Mouse (Mus musculus) liver, embryonic 14.5 days (tissue): Measurements from ENCODE around the gene Actn3. TPM values are rescaled to one million over a fixed set of nuclear protein-coding genes. Genes with fewer than 3 reads are reported as not detected.
"Not testable (repeated sequence)": the region's sequence is repeated elsewhere in the genome, so short reads cannot be mapped to it uniquely, and the experiment has no call there.

Experiments
- ATAC-seq: fragments of 200-750 bp; cut with Nextera tagmentation; 2 replicates; pipeline ENCODE4 v1.8.0; 2017; ENCODE audit warnings: moderate number of reproducible peaks, mild to moderate bottlenecking, moderate library complexity; ENCODE audit not compliant: insufficient read depth
- DNase-seq, 3 experiments: peaks; one replicate each; pipeline ENCODE4 v3.0.0-alpha.2; 2012 to 2013; ENCODE audit warnings: low read depth in 3 of 3, low spot score in 3 of 3
- H3K27ac ChIP-seq: fragments of 300-500 bp; sonication (generic); 2 replicates; pipeline ENCODE4 v1.5.1; 2014; ENCODE audit warnings: moderate library complexity, mild to moderate bottlenecking, control low read depth, inconsistent platforms
- H3K27me3 ChIP-seq: fragments of 300-500 bp; sonication (generic); 2 replicates; pipeline ENCODE4 v1.6.1; 2014; ENCODE audit warnings: mild to moderate bottlenecking, low read length, moderate library complexity; ENCODE audit not compliant: control insufficient read depth, insufficient read depth
- H3K36me3 ChIP-seq: fragments of 300-500 bp; sonication (generic); replicated peaks from 2 replicates; pipeline ENCODE4 v1.6.1; 2014; ENCODE audit warnings: low read depth; ENCODE audit not compliant: control insufficient read depth, insufficient read depth
- H3K4me1 ChIP-seq, 2 experiments: fragments of 200-500 bp in 1 of 2; fragments of 300-500 bp in 1 of 2; sonication (generic) in 1 of 2; replicated peaks; 2 replicates each; pipeline ENCODE4 v1.6.1; 2012 to 2014; ENCODE audit warnings: antibody characterized with exemption in 1 of 2, inconsistent platforms in 1 of 2, low read length in 1 of 2; ENCODE audit not compliant: control insufficient read depth in 2 of 2, insufficient read depth in 2 of 2
- H3K4me2 ChIP-seq: fragments of 300-500 bp; sonication (generic); 2 replicates; pipeline ENCODE4 v1.6.1; 2014; ENCODE audit warnings: low read depth, mild to moderate bottlenecking, control low read depth, moderate library complexity
- H3K4me3 ChIP-seq, 2 experiments: fragments of 200-500 bp in 1 of 2; fragments of 300-500 bp in 1 of 2; sonication (generic) in 1 of 2; 2 replicates each; pipeline ENCODE4 v1.5.1; 2012 to 2014; ENCODE audit warnings: low read depth in 2 of 2, low read length in 2 of 2, mild to moderate bottlenecking in 2 of 2, control low read depth in 1 of 2, inconsistent platforms in 1 of 2, moderate library complexity in 1 of 2; ENCODE audit not compliant: insufficient read depth in 1 of 2
- H3K9ac ChIP-seq: fragments of 300-500 bp; sonication (generic); replicated peaks from 2 replicates; pipeline ENCODE4 v1.6.1; 2014; ENCODE audit warnings: mild to moderate bottlenecking, control low read depth, moderate library complexity
- H3K9me3 ChIP-seq: fragments of 300-500 bp; sonication (generic); 2 replicates; pipeline ENCODE4 v1.6.1; 2016; ENCODE audit warnings: low read length, mixed read lengths; ENCODE audit not compliant: control insufficient read depth
- CTCF ChIP-seq: IDR thresholded peaks from 2 replicates; pipeline ENCODE4 v1.5.1; 2016; ENCODE audit warnings: antibody characterized with exemption, low read depth, control low read depth
- EP300 ChIP-seq: IDR thresholded peaks from 2 replicates; pipeline ENCODE4 v1.6.1; 2016; ENCODE audit warnings: antibody characterized with exemption, low read depth
- WGBS: fragments of 180-500 bp; shearing (Covaris S2); extraction: QIAGEN DNeasy Blood & Tissue Kit; methylation state at CpG from one replicate; pipeline ENCODE4 v1.1.7; 2014; ENCODE audit not compliant: insufficient replicate concordance; 5-methylcytosine and 5-hydroxymethylcytosine counted together
- polyA plus RNA-seq, 2 experiments: library from polyadenylated mRNA; depleted of rRNA in 1 of 2; stranded (reverse) in 1 of 2; unstranded in 1 of 2; fragments of >200 nt; fragmentation: Nextera tagmentation in 1 of 2; extraction: Ambion mirVana in 1 of 2; gene quantifications; 2 replicates each; pipeline versions ENCODE4 v1.2.1 to v1.2.3; 2012 to 2014

Actn3 gene
- polyA plus RNA-seq, 2 experiments: 0.28 to 0.33 TPM

GRCm38 (mm10) chr19:4813015-4813414, 64.7 kb downstream of the Actn3 start:
- Histone ChIP-seq H3K36me3 (peaks cover under 1% of the 10 kb centered on the region; the same call in 1 of the 2 replicates), H3K27ac (no peak overlapping the region), H3K27me3 (no peaks in the 10 kb centered on the region), H3K9ac (no peak overlapping the region), H3K4me3 (no peak overlapping the region), H3K9me3 (no peaks in the 10 kb centered on the region), H3K4me1 (peaks cover 14 to 18% of the 10 kb centered on the region in 2 experiments), H3K4me2 (no peak overlapping the region)
- no peak for DNase-seq
- WGBS: 74% methylated on average over 6 of the region's 6 CpGs
- no peak for ATAC-seq
- TF ChIP-seq EP300 (no peak), CTCF (peak; percentile 65)

GRCm38 (mm10) chr19:4812334-4812949, 65.3 kb downstream of the Actn3 start:
- H3K4me3 ChIP-seq: peak overlapping the region; percentile 74 to 83
- H3K36me3 ChIP-seq, DNase-seq, ATAC-seq, H3K27me3 ChIP-seq, H3K9me3 ChIP-seq: not testable (repeated sequence)
- peaks cover 14 to 20% of the 10 kb centered on the region in 2 experiments for H3K4me1 ChIP-seq
- WGBS: 62% methylated on average over 8 of the region's 8 CpGs
- H3K9ac ChIP-seq: peak overlapping the region; percentile 84
- peak overlapping the region; percentile 81 for H3K4me2 ChIP-seq
- TF ChIP-seq CTCF: peak; percentile 44
- peak overlapping the region; percentile 87 for H3K27ac ChIP-seq

- H3K27ac ChIP-seq: peak overlapping the region; percentile 87
- ATAC-seq (peak; percentile 27; the same call in 1 of the 2 replicates), DNase-seq (no peak)
- whole genome bisulfite sequencing: 3% methylated on average over 12 of the region's 12 CpGs
- H3K4me3 ChIP-seq: peak overlapping the region; percentile 74 to 83
- peaks cover 6% of the 10 kb centered on the region; the same call in 1 of the 2 replicates for H3K36me3 ChIP-seq
- no peaks in the 10 kb centered on the region for H3K27me3 ChIP-seq
- peak overlapping the region; percentile 81 for H3K4me2 ChIP-seq
- H3K4me1 ChIP-seq: peaks cover 14 to 20% of the 10 kb centered on the region in 2 experiments
- no peaks in the 10 kb centered on the region for H3K9me3 ChIP-seq
- H3K9ac ChIP-seq: peak overlapping the region; percentile 84
- no peak for TF ChIP-seq CTCF
- no peak for TF ChIP-seq EP300
Measured at GRCm38 (mm10) chr19:4811909-4812242, 65.8 kb downstream of the Actn3 start.

Other genes starting within 250 kb of the Actn3 start
- 0.01 and 0.20 TPM in 2 replicates for gene Gm960, start 179.2 kb downstream of the Actn3 start, polyA plus RNA-seq (2012; rRNA removed)
- gene Gm960, start 179.2 kb downstream of the Actn3 start, polyA plus RNA-seq (2014; fragmentation: Nextera tagmentation; extraction: Ambion mirVana): 0.75 TPM in 1 of 2 replicates, not detected in the other
- gene Sptbn2, start 166.7 kb downstream of the Actn3 start, polyA plus RNA-seq (2012; rRNA removed): 0.04 and 0.08 TPM in 2 replicates
- gene Sptbn2, start 166.7 kb downstream of the Actn3 start, polyA plus RNA-seq (2014; fragmentation: Nextera tagmentation; extraction: Ambion mirVana): 0.03 and 0.15 TPM in 2 replicates
- 3.3 and 3.4 TPM in 2 replicates for gene Rbm4b, start 121.4 kb downstream of the Actn3 start, polyA plus RNA-seq (2012; rRNA removed)
- 8.4 and 9.5 TPM in 2 replicates for gene Rbm4b, start 121.4 kb downstream of the Actn3 start, polyA plus RNA-seq (2014; fragmentation: Nextera tagmentation; extraction: Ambion mirVana)
- 23.8 and 27.9 TPM in 2 replicates for gene Rbm4, start 84.0 kb downstream of the Actn3 start, polyA plus RNA-seq (2012; rRNA removed)
- gene Rbm4, start 84.0 kb downstream of the Actn3 start, polyA plus RNA-seq (2014; fragmentation: Nextera tagmentation; extraction: Ambion mirVana): 22.1 and 24.3 TPM in 2 replicates
- 10.7 and 15.1 TPM in 2 replicates for gene Gm21992, start 66.3 kb downstream of the Actn3 start, polyA plus RNA-seq (2012; rRNA removed)
- 8.6 and 9.5 TPM in 2 replicates for gene Gm21992, start 66.3 kb downstream of the Actn3 start, polyA plus RNA-seq (2014; fragmentation: Nextera tagmentation; extraction: Ambion mirVana)
- 23.9 and 27.1 TPM in 2 replicates for gene Rbm14, start 66.3 kb downstream of the Actn3 start, polyA plus RNA-seq (2012; rRNA removed)
- 30.3 and 35.7 TPM in 2 replicates for gene Rbm14, start 66.3 kb downstream of the Actn3 start, polyA plus RNA-seq (2014; fragmentation: Nextera tagmentation; extraction: Ambion mirVana)
- 24.0 and 38.1 TPM in 2 replicates for gene Ccs, start 38.6 kb downstream of the Actn3 start, polyA plus RNA-seq (2012; rRNA removed)
- 35.4 and 41.2 TPM in 2 replicates for gene Ccs, start 38.6 kb downstream of the Actn3 start, polyA plus RNA-seq (2014; fragmentation: Nextera tagmentation; extraction: Ambion mirVana)
- 0.01 and 0.02 TPM in 2 replicates for gene Ccdc87, start 38.5 kb downstream of the Actn3 start, polyA plus RNA-seq (2012; rRNA removed)
- gene Ccdc87, start 38.5 kb downstream of the Actn3 start, polyA plus RNA-seq (2014; fragmentation: Nextera tagmentation; extraction: Ambion mirVana): not detected in 2 replicates
- gene Ctsf, start 22.8 kb downstream of the Actn3 start, polyA plus RNA-seq (2012; rRNA removed): 18.5 and 20.8 TPM in 2 replicates
- gene Ctsf, start 22.8 kb downstream of the Actn3 start, polyA plus RNA-seq (2014; fragmentation: Nextera tagmentation; extraction: Ambion mirVana): 30.6 and 32.8 TPM in 2 replicates
- 16.5 and 17.2 TPM in 2 replicates for gene Zdhhc24, start 759 bp upstream of the Actn3 start, polyA plus RNA-seq (2012; rRNA removed)
- 6.8 and 6.9 TPM in 2 replicates for gene Zdhhc24, start 759 bp upstream of the Actn3 start, polyA plus RNA-seq (2014; fragmentation: Nextera tagmentation; extraction: Ambion mirVana)
- 1.2 TPM in 2 replicates for gene Bbs1, start 28.7 kb upstream of the Actn3 start, polyA plus RNA-seq (2012; rRNA removed)
- gene Bbs1, start 28.7 kb upstream of the Actn3 start, polyA plus RNA-seq (2014; fragmentation: Nextera tagmentation; extraction: Ambion mirVana): 0.27 and 0.82 TPM in 2 replicates
- 22.4 and 28.0 TPM in 2 replicates for gene Dpp3, start 50.4 kb upstream of the Actn3 start, polyA plus RNA-seq (2012; rRNA removed)
- 37.0 and 39.9 TPM in 2 replicates for gene Dpp3, start 50.4 kb upstream of the Actn3 start, polyA plus RNA-seq (2014; fragmentation: Nextera tagmentation; extraction: Ambion mirVana)
- gene Peli3, start 65.2 kb upstream of the Actn3 start, polyA plus RNA-seq (2012; rRNA removed): 0.03 and 0.06 TPM in 2 replicates
- gene Peli3, start 65.2 kb upstream of the Actn3 start, polyA plus RNA-seq (2014; fragmentation: Nextera tagmentation; extraction: Ambion mirVana): 0.24 TPM in 1 of 2 replicates, not detected in the other
- 17.8 and 31.8 TPM in 2 replicates for gene Mrpl11, start 84.2 kb upstream of the Actn3 start, polyA plus RNA-seq (2012; rRNA removed)
- gene Mrpl11, start 84.2 kb upstream of the Actn3 start, polyA plus RNA-seq (2014; fragmentation: Nextera tagmentation; extraction: Ambion mirVana): 64.7 and 66.2 TPM in 2 replicates
- 0.11 and 0.12 TPM in 2 replicates for gene Npas4, start 112.4 kb upstream of the Actn3 start, polyA plus RNA-seq (2012; rRNA removed)
- not detected in 2 replicates for gene Npas4, start 112.4 kb upstream of the Actn3 start, polyA plus RNA-seq (2014; fragmentation: Nextera tagmentation; extraction: Ambion mirVana)
- gene Slc29a2, start 146.0 kb upstream of the Actn3 start, polyA plus RNA-seq (2012; rRNA removed): 2.5 and 3.8 TPM in 2 replicates
- gene Slc29a2, start 146.0 kb upstream of the Actn3 start, polyA plus RNA-seq (2014; fragmentation: Nextera tagmentation; extraction: Ambion mirVana): 0.76 and 0.96 TPM in 2 replicates
- 3.4 and 4.2 TPM in 2 replicates for gene B4gat1, start 160.9 kb upstream of the Actn3 start, polyA plus RNA-seq (2012; rRNA removed)
- gene B4gat1, start 160.9 kb upstream of the Actn3 start, polyA plus RNA-seq (2014; fragmentation: Nextera tagmentation; extraction: Ambion mirVana): 6.5 TPM in 2 replicates
- 0.19 and 0.29 TPM in 2 replicates for gene AC124502.3, start 161.0 kb upstream of the Actn3 start, polyA plus RNA-seq (2012; rRNA removed)
- gene AC124502.3, start 161.0 kb upstream of the Actn3 start, polyA plus RNA-seq (2014; fragmentation: Nextera tagmentation; extraction: Ambion mirVana): 0.13 and 0.59 TPM in 2 replicates
- gene Brms1, start 163.4 kb upstream of the Actn3 start, polyA plus RNA-seq (2012; rRNA removed): 17.3 and 19.9 TPM in 2 replicates
- 24.5 and 26.4 TPM in 2 replicates for gene Brms1, start 163.4 kb upstream of the Actn3 start, polyA plus RNA-seq (2014; fragmentation: Nextera tagmentation; extraction: Ambion mirVana)
- gene Rin1, start 172.6 kb upstream of the Actn3 start, polyA plus RNA-seq (2012; rRNA removed): 0.42 and 0.54 TPM in 2 replicates
- gene Rin1, start 172.6 kb upstream of the Actn3 start, polyA plus RNA-seq (2014; fragmentation: Nextera tagmentation; extraction: Ambion mirVana): 0.13 and 0.28 TPM in 2 replicates
- gene Cd248, start 190.2 kb upstream of the Actn3 start, polyA plus RNA-seq (2012; rRNA removed): 1.7 and 2.0 TPM in 2 replicates
- 2.8 and 3.4 TPM in 2 replicates for gene Cd248, start 190.2 kb upstream of the Actn3 start, polyA plus RNA-seq (2014; fragmentation: Nextera tagmentation; extraction: Ambion mirVana)
- gene Tmem151a, start 207.6 kb upstream of the Actn3 start, polyA plus RNA-seq (2012; rRNA removed): 0.18 and 0.21 TPM in 2 replicates
- 0.25 and 0.28 TPM in 2 replicates for gene Tmem151a, start 207.6 kb upstream of the Actn3 start, polyA plus RNA-seq (2014; fragmentation: Nextera tagmentation; extraction: Ambion mirVana)
- 34.7 and 37.0 TPM in 2 replicates for gene Yif1a, start 210.6 kb upstream of the Actn3 start, polyA plus RNA-seq (2012; rRNA removed)
- 58.6 and 60.0 TPM in 2 replicates for gene Yif1a, start 210.6 kb upstream of the Actn3 start, polyA plus RNA-seq (2014; fragmentation: Nextera tagmentation; extraction: Ambion mirVana)
- gene Cnih2, start 220.6 kb upstream of the Actn3 start, polyA plus RNA-seq (2012; rRNA removed): 0.63 and 1.0 TPM in 2 replicates
- gene Cnih2, start 220.6 kb upstream of the Actn3 start, polyA plus RNA-seq (2014; fragmentation: Nextera tagmentation; extraction: Ambion mirVana): 0.50 and 0.73 TPM in 2 replicates
- gene Rab1b, start 229.2 kb upstream of the Actn3 start, polyA plus RNA-seq (2012; rRNA removed): 50.6 and 58.8 TPM in 2 replicates
- gene Rab1b, start 229.2 kb upstream of the Actn3 start, polyA plus RNA-seq (2014; fragmentation: Nextera tagmentation; extraction: Ambion mirVana): 76.2 and 84.8 TPM in 2 replicates
- gene Klc2, start 240.7 kb upstream of the Actn3 start, polyA plus RNA-seq (2012; rRNA removed): 2.3 and 3.5 TPM in 2 replicates
- gene Klc2, start 240.7 kb upstream of the Actn3 start, polyA plus RNA-seq (2014; fragmentation: Nextera tagmentation; extraction: Ambion mirVana): 1.3 and 1.6 TPM in 2 replicates